Mouse (Mus musculus) hindbrain, postnatal 0 days (tissue): ENCODE results near the gene Clybl. TPM values are rescaled to one million over a fixed set of nuclear protein-coding genes. Genes with fewer than 3 reads are reported as not detected.
A peak's percentile ranks its signal among the peaks of the same experiment; 100 is the strongest.

ENCODE experiments used
- ATAC-seq: fragments of 200-750 bp; cut with Nextera tagmentation; 2 replicates; pipeline ENCODE4 v1.8.0; 2017; ENCODE audit warnings: mild to moderate bottlenecking, moderate TSS enrichment, moderate library complexity
- DNase-seq: peaks from one replicate; pipeline ENCODE4 v3.0.0-alpha.2; 2015; ENCODE audit warnings: low spot score
- H3K27ac ChIP-seq: fragments of 300-500 bp; sonication (generic); 2 replicates; pipeline ENCODE4 v1.5.1; 2014; ENCODE audit warnings: mild to moderate bottlenecking
- H3K27me3 ChIP-seq: fragments of 300-500 bp; sonication (generic); 2 replicates; pipeline ENCODE4 v1.6.1; 2014; ENCODE audit warnings: low read length, mixed read lengths; ENCODE audit not compliant: insufficient read depth
- H3K36me3 ChIP-seq: fragments of 300-500 bp; sonication (generic); 2 replicates; pipeline ENCODE4 v1.6.1; 2014; ENCODE audit warnings: low read length, mixed read lengths; ENCODE audit not compliant: insufficient read depth
- H3K4me1 ChIP-seq: fragments of 300-500 bp; sonication (generic); 2 replicates; pipeline ENCODE4 v1.6.1; 2014; ENCODE audit warnings: antibody characterized with exemption, low read length, mixed read lengths; ENCODE audit not compliant: insufficient read depth
- H3K4me2 ChIP-seq: fragments of 300-500 bp; sonication (generic); 2 replicates; pipeline ENCODE4 v1.6.1; 2014; ENCODE audit warnings: low read depth, mild to moderate bottlenecking, low read length, moderate library complexity, mixed read lengths
- H3K4me3 ChIP-seq: fragments of 300-500 bp; sonication (generic); 2 replicates; pipeline ENCODE4 v1.5.1; 2014; ENCODE audit warnings: low read length
- H3K9ac ChIP-seq: fragments of 300-500 bp; sonication (generic); replicated peaks from 2 replicates; pipeline ENCODE4 v1.6.1; 2014; ENCODE audit warnings: mild to moderate bottlenecking, low read length, moderate library complexity, mixed read lengths
- H3K9me3 ChIP-seq: fragments of 300-500 bp; sonication (generic); 2 replicates; pipeline ENCODE4 v1.6.1; 2016; ENCODE audit warnings: low read length, mixed read lengths
- CTCF ChIP-seq: IDR thresholded peaks from 2 replicates; pipeline ENCODE4 v1.5.1; 2016; ENCODE audit warnings: antibody characterized with exemption, control low read depth, low read depth
- WGBS: fragments of 180-500 bp; shearing (Covaris S2); extraction: QIAGEN DNeasy Blood & Tissue Kit; methylation state at CpG from one replicate; pipeline ENCODE4 v1.1.7; 2014; 5-methylcytosine and 5-hydroxymethylcytosine counted together
- polyA plus RNA-seq: library from polyadenylated mRNA; unstranded; fragments of >200 nt; fragmentation: Nextera tagmentation; extraction: Ambion mirVana; gene quantifications from 2 replicates; pipeline ENCODE4 v1.2.1, GENCODE M21; 2015
- total RNA-seq: library from RNA; depleted of rRNA; stranded (reverse); fragments of >200 nt; gene quantifications from 2 replicates; pipeline ENCODE4 v1.2.3, GENCODE M21; 2014

Gene Clybl
- total and polyA plus RNA-seq, 2 experiments from 2014 or later, result 13.3 to 26.7 TPM

- ATAC-seq (no peak), DNase-seq (no peak)
- Histone ChIP-seq H3K9ac (no peak overlapping the region), H3K4me1 (0 out of 2 replicates have a peak, but pooled peaks cover 5% of the 10 kb centered on the region), H3K4me2 (no peak overlapping the region), H3K27me3 (peaks cover 6% of the 10 kb centered on the region; the same call in 1 of the 2 replicates), H3K36me3 (no peaks in the 10 kb centered on the region), H3K4me3 (no peak overlapping the region), H3K9me3 (no peaks in the 10 kb centered on the region), H3K27ac (no peak overlapping the region; the same call in 1 of the 2 replicates)
- TF ChIP-seq CTCF, result peak; percentile 20; the same call in 1 of the 2 replicates
- WGBS, result 72% methylated on average over 5 of the region's 5 CpGs
Measured at GRCm38 (mm10) chr14:122379996-122380395, 198.5 kb downstream of the Clybl start.

GRCm38 (mm10) chr14:122380896-122381845 lies 199.7 kb downstream of the Clybl start:
- ATAC-seq, result peak; percentile 73
- peak; percentile 75 for DNase-seq
- peak overlapping the region; percentile 70 for H3K27ac ChIP-seq
- no peak overlapping the region for H3K4me3 ChIP-seq
- H3K9me3 ChIP-seq, result no peaks in the 10 kb centered on the region
- H3K4me1 ChIP-seq, result no peaks in the 10 kb centered on the region
- peaks cover 8% of the 10 kb centered on the region; the same call in 1 of the 2 replicates for H3K27me3 ChIP-seq
- H3K4me2 ChIP-seq, result peak overlapping the region; percentile 36
- WGBS, result 49% methylated on average over 15 of the region's 15 CpGs
- H3K36me3 ChIP-seq, result no peaks in the 10 kb centered on the region
- no peak for TF ChIP-seq CTCF
- peak overlapping the region; percentile 50; the same call in 1 of the 2 replicates for H3K9ac ChIP-seq

DNA sequence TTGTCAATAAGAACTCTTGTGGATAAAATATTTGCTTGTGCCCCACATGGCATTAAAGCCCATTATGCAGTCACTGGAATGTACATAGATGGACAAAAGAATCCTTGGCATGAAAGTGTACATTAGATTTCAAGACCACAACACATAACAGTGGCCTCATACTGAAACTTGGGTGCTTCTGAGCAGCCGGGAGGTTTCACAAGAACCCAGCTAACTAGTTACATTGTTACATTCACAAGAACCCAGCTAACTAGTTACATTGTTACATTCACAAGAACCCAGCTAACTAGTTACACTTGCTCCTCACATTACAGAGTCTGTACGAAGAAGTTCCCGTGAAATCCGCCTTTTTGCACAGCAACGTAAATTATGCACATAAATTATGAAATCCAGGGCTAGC lies 200.8 kb downstream of the Clybl start:
- no peak for TF ChIP-seq CTCF
- no peak for DNase-seq
- WGBS, result 50% methylated on average over 5 of the region's 5 CpGs
- H3K4me2 ChIP-seq, result peak overlapping the region; percentile 36
- no peak overlapping the region for H3K4me3 ChIP-seq
- no peaks in the 10 kb centered on the region for H3K36me3 ChIP-seq
- peak overlapping the region; percentile 50 for H3K9ac ChIP-seq
- no peaks in the 10 kb centered on the region for H3K9me3 ChIP-seq
- no peak for ATAC-seq
- peaks cover 8% of the 10 kb centered on the region; the same call in 1 of the 2 replicates for H3K27me3 ChIP-seq
- peak overlapping the region; percentile 70 for H3K27ac ChIP-seq
- H3K4me1 ChIP-seq, result no peaks in the 10 kb centered on the region

GRCm38 (mm10) chr14:122383931-122384330 lies 202.4 kb downstream of the Clybl start:
- H3K9me3 ChIP-seq, result no peaks in the 10 kb centered on the region
- H3K27ac ChIP-seq, result peak overlapping the region; percentile 79
- H3K36me3 ChIP-seq, result no peaks in the 10 kb centered on the region
- ATAC-seq, result no peak
- H3K4me1 ChIP-seq, result no peaks in the 10 kb centered on the region
- peak overlapping the region; percentile 42 for H3K4me2 ChIP-seq
- H3K9ac ChIP-seq, result peak overlapping the region; percentile 43
- WGBS, result 71% methylated on average over 6 of the region's 6 CpGs
- H3K27me3 ChIP-seq, result peaks cover 8% of the 10 kb centered on the region; the same call in 1 of the 2 replicates
- no peak for DNase-seq
- 0 out of 2 replicates have a peak overlapping the region, but pooled peaks have one; percentile 9 for H3K4me3 ChIP-seq
- TF ChIP-seq CTCF, result no peak

DNA sequence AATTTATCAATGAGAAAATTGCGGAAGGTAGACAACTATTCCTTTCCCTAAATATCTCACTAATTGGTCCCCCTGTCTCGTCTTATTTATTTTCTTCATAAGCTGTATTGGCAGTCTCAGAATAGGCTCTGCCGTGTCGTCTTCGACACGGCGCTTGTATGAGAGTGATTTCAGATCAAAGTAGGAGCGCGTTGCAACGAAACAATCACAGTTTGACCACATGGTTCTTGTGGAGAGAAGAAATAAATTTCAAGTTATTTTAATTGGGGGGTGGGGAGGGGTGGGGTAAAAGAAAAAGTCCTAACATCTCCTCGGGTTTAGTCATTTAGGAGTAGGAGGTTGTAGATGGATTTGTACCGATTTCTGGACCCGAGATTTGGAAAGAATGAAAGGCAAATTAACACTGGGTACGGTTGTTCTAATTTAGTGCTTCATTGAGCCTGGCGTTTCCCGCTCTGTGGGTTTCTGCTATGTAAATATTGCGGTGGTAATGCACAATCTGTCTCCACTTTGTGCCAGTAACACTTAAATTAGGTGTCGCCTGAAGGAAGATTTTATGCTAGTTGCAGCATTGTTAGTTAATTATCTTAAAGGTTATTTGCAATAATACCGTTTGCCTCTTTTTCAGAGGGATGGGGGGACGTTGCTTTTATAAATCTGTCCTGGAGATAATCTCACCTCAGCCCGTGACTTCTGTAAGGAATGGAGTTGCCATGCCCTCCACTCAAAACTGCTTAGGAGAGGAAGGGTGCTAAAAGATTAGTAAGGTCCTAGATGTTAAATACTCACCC lies 203.1 kb downstream of the Clybl start:
- H3K4me3 ChIP-seq, result 0 out of 2 replicates have a peak overlapping the region, but pooled peaks have one; percentile 3

DNA sequence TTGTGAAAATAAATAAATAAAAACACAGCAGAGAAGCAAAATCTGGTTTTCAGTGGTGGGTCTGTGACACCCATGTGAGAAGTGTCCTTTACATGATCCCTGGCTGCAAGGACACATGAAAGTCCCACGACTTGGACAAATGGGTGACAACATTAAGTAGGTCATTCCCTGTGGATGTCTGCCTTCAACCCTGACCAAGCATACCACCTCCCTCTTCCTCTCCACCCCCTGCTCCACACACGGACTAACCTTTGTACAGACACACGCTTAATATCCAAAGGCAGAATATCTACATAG lies 203.7 kb downstream of the Clybl start:
- Histone ChIP-seq H3K9ac (peak overlapping the region; percentile 21; the same call in 1 of the 2 replicates), H3K36me3 (no peaks in the 10 kb centered on the region), H3K27me3 (peaks cover 8% of the 10 kb centered on the region; the same call in 1 of the 2 replicates), H3K27ac (peak overlapping the region; percentile 79), H3K9me3 (no peaks in the 10 kb centered on the region), H3K4me3 (no peak overlapping the region), H3K4me2 (peak overlapping the region; percentile 42), H3K4me1 (no peaks in the 10 kb centered on the region)
- 54% methylated on average over 3 of the region's 3 CpGs for WGBS
- DNase-seq (no peak), ATAC-seq (no peak)
- no peak for TF ChIP-seq CTCF

More for the DNA sequence above, 203.1 kb downstream of the Clybl start:
- WGBS, result 33% methylated on average over 21 of the region's 21 CpGs
- Histone ChIP-seq H3K4me1 (no peaks in the 10 kb centered on the region), H3K27ac (peak overlapping the region; percentile 79), H3K4me2 (peak overlapping the region; percentile 42), H3K9me3 (no peaks in the 10 kb centered on the region), H3K27me3 (peaks cover 8% of the 10 kb centered on the region; the same call in 1 of the 2 replicates), H3K36me3 (no peaks in the 10 kb centered on the region), H3K9ac (peak overlapping the region; percentile 43)
- ATAC-seq (no peak), DNase-seq (peak; percentile 75)
- TF ChIP-seq CTCF, result no peak
